Mouse (Mus musculus): ENCODE results near the gene Rsbn1. TPM values are rescaled to one million over a fixed set of nuclear protein-coding genes. Genes with fewer than 3 reads are reported as not detected.
A peak's percentile ranks its signal among the peaks of the same experiment; 100 is the strongest.

Gene Rsbn1
- polyA plus RNA-seq (2017; shearing (Covaris generic)), result 10 to 100 TPM; 10.5 to 11.8 (median 11.2) TPM

DNA sequence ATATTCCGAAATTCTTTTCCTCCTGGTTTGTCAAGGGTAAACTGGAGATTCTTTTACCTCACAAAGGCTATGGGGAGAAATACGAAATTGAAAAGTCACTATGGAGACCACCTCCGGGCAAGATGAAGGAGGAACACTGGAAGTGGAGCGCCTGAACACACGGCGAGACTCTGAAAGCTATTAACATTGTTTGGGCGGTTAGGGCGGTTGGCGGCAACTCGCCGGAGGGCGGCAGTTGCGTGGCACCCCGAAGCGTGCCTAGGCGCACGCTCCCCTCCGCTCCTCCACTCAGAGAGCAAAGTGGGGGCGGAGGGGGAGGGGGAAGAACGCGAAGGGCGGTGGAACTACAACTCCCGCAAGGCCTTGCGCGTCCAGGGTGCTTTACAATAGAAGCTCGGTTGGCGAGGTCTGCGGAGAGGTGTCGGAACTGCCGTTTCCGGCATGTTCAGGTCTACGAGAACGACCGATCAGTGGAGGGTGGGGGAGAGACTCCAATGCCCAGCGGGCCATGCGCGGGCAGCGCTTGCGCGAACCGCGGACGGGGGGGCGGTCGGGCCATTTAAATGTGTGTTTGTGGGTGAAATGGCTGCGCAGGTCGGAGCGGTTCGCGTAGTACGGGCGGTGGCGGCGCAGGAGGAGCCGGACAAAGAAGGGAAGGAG, at the start of gene Rsbn1:
Gene Rsbn1, plus strand, starts transcription at position 111 of the 660 bp plus-strand sequence.
- ATAC-seq, result peak; percentile 94

DNA sequence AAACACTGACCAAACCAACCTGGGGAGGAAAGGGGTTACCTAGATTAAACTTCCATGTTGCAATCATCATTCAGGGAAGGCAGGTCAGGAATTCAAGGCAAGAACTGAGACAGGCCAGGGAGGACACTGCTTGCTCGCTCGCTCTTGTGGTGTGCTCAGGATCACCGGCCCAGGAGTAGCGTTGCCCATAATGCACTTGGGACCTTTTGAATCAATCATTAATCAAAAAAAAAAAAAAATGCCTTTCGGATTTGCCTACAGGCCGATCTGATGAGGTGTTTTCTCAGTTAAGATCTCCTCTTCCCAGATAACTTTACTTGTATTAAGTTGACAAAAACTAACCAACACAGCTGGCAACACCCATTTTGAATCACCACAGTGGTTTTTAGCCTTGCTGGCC, 49.7 kb upstream of the Rsbn1 start:
- ATAC-seq, result no peak

DNA sequence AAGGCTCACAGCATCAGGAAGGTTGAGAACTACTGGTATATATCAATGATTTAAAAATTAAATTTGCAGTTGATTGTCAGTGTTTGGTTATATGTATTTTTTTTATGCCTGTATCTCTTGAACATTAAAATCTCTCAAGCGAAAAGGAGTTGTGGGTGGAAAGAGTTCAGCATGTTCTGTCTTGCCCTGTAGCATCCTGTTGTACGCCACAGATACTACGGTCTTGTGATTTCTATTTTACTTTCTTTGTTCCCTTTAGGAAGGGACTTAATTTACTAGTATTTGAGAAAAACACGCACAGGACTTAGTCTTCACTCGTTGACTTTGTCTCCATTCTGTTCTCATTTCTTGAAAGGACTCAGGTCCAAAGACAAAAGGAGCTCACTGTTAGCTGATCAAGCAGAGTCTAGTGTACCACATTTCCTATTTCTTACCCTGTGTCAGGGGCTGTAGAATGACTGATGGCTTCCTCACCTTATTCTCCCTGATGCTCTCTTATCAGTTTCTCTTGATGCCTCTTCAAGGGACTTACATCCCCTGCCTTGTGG, 46.4 kb upstream of the Rsbn1 start:
- ATAC-seq, result peak; percentile 47

DNA sequence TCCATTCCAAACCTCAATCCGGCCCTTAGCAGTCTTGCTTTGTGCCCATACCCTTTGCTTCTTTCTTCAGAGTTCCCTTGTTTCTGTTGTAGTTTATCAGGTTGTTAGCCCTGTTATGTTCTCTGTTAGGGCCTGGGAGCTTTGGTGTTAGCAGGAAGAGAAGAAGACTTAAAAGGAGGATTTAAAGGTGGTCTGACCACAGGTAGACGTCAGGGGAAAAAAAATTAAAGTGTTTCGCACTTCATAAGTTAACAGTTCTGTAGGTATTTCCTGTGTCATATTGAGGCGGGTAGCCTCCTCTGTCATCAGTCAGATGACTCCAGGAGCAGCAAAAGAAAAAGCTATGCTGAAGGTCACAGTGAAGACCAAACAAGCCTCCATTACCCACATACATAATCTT, 45.9 kb upstream of the Rsbn1 start:
- ATAC-seq, result peak; percentile 77

DNA sequence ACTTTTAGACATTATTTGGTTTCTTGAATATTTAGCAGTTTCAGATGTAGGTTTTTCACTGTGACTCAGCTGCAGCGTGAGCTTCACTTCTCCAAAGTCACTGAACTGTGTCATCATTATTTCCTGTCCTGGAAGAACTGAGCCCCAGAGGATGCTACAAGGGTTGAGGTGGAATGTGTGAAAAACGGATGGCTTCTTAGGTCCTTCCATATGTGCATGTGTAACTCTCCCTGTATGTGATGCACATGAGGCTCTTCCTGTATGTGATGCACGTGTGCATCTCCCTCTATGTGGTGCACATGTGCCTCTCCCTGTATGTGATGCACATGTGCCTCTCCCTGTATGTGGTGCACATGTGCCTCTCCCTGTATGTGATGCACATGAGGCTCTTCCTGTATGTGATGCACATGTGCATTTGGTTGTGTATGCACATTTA, 41.2 kb upstream of the Rsbn1 start:
- peak; percentile 48 for ATAC-seq

DNA sequence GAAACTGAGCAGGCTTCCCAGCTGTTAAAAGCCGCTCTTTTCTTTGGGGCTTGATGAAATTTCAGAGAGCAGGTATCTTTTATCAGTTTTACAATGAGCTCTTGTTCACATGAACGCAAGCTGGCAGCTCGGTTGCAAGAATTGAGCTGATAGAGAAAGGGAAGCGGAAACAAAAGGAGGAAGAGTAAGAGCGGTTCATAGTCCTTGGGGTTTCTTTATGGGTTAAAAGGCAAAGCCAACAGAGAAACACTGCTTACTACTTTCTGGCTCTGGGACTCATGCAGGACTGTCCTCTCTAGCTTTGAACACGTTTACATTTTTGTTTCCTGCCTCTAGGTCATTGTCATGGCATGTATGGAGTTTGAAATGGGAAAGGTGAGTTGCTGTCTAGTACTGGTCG, 39.6 kb upstream of the Rsbn1 start:
- ATAC-seq, result no peak

DNA sequence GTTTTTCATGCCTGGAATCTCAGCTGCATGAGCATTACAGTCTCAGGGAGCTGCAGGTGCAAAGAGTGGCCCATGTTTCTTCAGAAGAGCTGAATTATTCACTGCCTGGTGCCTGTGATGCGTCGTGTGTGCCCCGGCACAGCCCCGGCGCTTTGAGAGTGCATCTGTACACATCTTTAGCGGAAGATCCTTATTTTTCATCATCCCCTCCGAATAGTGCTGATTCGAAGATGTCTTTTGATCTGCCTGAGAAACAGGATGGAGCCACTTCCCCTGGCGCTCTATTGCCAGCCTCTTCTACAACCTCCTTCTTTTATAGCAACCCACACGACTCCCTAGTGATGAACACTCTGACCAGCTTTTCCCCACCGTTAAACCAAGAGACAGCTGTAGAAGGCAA, 28.0 kb upstream of the Rsbn1 start:
- ATAC-seq, result peak; percentile 69

DNA sequence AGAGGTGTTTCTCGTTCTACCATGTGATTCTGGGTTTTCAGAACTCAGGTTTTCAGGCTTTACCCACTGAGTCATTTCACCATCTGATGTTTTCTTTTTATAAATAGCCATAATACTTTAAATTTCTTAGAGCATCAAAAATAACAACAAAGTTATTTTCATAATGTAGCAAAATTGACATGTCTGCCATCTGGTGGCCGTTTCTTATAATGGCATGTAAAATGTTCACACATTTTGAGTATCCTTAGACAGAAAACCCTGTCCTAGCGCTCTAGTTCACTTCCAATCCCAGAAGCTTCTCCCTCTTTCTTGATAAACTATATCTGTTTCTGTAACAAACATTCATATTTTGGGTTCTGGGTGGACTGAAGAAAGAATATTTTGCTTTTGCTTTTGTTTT, 26.3 kb upstream of the Rsbn1 start:
- peak; percentile 51 for ATAC-seq

DNA sequence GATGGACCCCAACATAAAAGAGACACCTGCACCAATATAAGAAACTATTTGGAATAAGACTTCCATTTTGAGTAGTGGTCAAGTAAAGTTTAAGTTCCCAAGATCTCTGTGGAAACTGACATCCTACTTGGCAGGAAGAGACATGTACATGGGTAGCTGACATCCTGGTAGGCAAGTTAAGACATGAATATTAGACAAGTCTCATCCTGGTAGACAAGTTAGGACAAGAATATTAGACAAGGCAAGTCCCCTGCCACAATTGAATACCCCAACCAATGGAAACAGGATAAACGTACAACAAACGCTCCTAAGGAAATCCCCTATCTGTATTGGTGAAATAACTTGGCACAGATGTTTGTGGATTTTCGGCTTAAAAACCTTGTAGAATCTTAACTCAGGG, 20.5 kb upstream of the Rsbn1 start:
- ATAC-seq, result no peak

DNA sequence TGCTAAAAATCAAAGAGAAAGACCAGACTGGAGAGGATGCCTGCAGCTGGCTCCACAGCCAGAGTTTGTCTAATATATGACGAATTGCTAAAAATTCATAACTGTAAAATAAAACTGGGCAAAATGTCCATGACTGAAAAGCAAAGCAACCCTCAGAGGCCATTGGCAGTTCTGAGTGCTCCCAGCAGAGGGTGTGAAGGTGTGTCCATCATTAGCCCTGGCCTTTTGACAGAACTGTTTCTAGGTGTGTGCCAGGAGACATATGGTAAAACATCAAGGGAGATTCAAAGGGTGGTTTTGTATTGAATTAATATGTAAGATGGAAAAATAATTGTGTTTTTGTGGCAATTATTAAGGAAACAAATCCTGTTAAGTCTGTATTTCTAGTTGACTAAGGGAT, 9.2 kb upstream of the Rsbn1 start:
- peak; percentile 27 for ATAC-seq

DNA sequence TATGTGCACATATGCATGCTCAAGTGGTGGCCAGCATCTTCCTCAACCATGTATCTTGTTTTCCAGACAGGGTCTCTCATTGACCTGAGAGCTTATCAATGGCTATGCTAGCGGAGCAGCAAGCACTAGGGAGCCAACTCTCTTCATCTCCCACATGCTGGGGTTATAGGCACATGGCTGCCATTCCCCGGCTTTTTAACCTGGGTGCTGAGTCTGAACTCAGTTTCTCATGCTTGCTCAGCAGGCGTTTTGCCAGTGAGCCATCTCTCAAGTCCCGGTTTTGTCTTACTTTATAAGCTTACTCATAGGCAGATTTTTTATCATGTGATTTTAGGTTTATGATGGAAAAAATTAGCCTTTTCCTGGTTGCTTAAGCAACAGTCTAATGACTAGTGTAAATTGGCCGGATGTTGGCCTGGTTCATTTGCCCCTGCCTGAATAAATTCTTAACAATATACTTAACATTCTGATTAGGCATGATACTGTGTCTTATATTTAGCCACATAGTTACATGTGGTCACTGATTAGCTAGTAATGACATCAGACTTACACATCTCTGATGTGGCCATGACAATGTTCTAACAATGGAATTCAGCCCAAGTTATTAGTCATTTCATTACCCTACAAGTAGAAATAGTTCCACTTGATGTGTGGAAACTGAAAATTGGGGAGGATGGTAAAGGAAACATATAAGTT, 6.4 kb upstream of the Rsbn1 start:
- peak; percentile 84 for ATAC-seq

DNA sequence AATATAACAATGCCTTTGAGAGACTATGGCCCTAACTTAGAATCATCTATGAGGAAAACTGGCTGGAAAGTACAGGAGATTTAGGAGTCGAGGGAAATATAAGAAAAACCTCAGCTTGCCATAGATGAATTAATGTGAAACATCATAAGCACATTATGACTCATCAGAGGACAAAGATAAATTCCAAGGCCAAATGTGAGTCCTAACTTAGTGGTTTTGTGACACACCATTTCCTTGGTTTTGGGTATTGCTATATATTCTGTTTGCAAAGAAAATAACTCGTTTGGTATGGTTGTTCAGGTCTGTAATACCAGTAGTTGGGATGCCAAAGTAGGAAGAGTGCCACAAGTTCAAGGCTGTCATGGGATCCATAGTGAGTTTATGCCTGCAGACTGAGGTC, 5.1 kb upstream of the Rsbn1 start:
- ATAC-seq, result no peak

DNA sequence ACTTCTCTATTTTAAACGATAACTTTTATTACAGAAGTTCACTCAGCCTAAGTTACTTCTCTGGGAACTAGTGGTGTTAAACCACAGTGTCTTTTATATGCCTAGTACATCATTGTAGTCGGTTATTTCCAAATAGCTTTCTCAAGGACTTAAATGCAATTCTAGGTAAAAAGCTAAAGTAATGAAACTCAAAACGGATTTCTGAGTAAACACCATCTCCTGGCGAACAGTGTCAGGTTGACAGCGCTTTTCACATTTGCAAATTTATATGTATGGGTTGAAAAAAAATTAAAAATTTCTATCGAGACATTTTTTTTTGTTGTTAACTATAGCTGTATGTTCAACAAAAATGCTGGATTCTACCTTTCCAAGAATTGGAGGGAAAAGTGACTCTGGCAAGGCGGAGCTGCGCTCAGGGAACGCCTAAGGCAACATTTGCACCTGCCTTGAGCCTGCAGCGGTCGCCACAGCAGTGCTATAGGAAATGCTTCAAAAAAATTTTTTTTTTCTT, 414 bp upstream of the Rsbn1 start:
- ATAC-seq, result no peak

DNA sequence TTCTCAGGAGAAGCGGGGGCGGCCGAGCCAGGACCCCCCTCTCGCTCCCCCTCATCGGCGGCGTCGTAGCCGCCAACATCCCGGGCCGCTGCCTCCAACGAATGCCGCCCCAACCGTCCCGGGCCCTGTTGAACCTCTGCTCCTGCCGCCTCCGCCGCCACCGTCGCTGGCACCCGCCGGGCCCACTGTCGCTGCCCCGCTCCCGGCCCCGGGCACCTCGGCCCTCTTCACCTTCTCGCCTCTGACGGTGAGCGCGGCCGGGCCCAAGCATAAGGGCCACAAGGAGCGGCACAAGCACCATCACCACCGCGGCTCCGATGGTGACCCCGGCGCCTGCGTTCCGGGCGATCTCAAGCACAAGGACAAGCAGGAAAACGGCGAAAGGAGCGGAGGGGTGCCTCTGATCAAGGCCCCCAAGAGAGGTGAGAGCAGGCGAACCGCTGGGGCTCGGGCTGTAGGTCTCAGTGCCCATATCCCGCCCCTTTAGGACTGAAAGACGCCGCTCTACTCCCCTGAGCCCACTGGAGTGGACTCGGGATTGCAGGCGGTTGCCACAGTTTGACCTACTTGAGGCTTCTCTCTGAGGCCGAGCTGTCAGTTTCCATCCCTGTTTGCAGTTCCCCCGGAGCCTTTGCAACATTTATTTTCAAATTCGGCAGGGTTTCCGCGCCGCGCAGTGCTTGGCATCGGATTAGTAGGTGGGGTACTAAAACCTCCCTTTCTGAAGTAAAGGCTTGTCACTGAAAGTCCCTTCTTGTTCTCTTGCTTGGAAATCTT, 1.0 kb downstream of the Rsbn1 start:
- peak; percentile 20 for ATAC-seq

DNA sequence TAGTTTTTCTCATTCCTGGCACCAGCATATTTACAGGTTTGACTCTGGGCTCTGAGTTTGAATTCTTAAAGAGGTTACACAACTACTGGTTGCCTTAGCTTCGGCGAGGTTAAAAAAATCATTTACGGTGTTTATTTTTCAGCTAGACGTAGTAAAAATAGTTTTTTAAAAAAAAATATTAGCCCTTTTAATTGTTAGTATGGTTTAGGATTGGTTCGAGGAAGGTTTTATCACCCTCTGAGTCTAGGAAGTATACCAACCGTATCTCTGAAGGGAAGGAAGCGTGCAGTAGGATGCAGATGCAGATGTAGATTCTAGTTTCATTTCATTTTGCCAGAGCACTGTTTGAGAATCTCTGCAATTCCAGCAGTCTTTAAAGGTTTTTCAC, 1.6 kb downstream of the Rsbn1 start:
- ATAC-seq, result no peak

DNA sequence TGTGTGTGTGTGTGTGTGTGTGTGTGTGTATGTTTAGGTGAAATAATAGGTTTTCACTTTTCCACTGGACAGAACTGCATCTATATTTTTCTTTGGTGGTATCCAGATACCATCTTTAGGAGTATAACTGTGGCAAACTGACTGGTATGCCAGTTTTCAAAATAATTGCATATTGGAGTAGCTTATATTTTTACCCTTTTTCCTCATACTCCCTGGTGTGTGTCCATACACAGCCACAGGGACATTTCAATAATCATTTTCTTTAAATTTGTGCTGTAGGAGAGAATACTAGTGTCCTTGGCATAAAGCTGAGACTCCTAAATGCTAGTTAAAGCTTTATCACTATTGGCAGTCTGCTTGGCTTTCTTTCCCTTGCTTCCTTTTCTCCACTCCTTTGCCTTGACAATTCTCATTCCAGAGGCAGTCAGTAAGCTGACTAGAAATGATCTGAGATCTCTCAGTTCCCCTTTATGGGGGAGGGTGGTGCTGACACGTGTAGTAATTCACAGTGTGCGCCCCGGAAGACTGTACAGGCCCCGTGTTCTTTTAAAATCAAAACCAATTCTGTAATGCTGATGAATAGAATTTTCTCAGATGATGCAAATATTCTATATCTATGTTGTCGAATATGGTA, 2.4 kb downstream of the Rsbn1 start:
- no peak for ATAC-seq

DNA sequence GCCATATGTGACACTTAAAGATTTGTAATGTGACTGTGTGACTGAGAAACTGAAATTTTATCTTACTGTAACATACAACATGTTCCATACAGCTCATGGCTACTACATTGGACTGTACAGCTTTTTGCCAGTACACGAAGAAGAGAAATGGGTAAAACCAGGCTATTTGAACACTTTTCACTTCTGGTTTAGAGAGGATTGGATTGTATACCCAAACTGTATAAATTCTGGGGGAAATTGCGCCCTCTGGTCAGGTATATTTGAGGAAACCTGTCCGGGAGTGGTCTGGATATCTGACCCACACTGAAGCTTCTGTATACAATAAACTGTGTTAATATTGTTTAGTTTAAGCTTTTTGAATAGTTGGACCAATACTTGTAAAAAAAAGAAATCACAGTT, 2.9 kb downstream of the Rsbn1 start:
- ATAC-seq, result no peak

DNA sequence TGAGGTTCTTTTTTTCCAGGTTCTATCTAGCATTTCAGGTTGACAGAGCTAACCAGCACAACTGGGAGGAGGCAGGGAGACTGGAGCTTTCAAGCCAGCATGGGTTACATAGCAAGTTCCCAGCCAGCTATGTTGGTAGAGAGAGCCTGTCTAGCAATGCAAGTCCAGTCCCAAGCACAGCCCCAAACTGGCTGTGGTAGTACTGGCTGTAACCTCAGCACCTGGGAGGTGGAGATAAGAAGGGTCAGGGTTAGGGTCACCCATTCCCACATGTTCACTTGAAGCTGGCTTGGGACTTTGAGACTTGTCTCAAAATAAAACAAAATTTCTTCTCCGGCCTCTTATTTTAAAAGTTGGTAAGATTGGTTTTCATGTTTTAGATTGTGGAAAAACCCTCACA, 6.2 kb downstream of the Rsbn1 start:
- ATAC-seq, result no peak

DNA sequence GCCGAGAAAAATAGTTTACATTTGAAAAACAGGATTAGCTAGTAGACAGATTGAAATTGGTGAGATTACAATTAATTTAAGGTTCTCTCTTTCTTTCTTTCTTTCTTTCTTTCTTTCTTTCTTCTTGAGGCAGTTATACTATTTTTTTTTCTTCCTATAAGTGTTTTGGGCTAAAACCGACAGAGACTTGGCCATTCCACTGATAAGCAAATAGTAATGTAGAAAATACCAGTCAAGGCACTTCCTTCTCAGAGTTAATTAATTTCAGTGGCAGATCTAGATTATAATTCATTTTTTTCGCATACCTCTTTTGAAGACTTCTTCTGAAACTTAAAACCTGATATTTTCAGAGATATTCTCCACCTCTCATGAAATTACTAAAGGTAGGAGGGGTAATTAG, 11.4 kb downstream of the Rsbn1 start:
- ATAC-seq, result no peak

DNA sequence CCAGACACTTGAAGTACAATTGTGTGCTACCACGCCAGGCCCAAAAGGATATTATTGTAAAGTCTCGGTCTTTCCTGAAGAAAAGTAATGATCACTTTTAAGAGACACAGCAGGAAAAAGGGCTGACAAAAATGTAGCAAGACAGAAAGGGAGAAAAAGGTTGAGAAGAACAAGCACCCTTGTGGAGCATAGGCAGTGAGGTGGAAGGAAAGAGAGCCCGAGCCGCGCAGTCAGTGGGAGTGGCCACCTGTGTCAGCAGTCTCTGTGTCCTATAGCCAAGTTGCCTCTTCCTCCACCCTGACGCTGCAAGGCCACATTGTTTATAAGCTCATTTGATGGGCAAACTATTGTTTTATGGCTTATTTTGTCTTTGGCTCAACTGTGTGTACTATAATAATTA, 13.6 kb downstream of the Rsbn1 start:
- ATAC-seq, result peak; percentile 88

DNA sequence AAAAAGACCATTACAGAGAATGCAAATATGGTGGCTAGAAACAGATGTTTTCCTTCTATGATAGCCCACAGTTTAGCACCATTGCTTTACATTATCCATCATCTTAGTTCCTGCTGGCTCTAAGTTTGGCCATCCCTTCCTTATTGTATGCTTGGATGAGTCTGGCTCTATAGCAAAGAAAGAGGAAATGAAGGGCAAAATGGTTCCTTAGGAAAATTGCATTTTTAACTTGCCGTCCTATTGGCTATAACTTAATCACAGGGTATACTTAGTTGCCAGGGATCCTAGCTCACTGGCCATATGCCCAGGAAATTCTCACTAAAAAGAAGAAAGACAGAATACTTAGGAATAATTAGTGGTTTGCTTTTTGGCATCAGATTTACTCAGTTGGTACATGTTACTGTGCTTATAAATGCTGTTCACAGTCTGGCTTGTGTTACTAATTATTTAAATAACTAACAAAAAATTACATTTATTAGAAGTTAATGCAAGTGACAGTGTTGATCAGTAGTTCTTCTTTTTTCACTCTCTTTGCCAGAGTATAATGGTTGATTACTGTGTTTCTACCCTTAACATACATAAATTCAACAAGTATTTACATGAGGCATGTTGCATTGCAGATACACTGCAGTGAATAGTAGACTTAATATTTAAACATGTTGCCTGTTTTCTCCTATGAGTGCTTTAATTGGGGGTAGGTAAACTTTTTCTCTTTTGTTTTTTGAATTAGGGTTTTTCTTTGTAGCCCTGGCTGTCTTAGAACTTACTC, 31.1 kb downstream of the Rsbn1 start:
- ATAC-seq, result no peak

DNA sequence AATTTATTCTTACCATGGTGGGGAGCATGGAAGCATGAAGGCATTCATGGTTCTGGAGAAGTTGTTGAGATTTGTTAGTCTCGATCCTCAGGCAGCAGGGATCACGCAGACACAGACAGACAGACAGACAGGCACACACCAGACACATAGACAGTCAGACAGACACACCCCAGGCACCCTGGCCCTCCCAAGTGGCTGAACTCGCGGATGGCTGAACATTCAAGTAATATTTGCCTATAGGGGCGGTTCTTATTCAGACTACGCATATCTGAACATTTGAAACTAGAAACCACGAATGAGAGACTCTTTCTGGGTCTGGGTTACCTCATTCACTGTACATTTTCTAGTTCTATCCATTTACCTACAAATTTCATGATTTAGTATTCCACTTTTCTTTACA, 34.7 kb downstream of the Rsbn1 start:
- no peak for ATAC-seq

All from inflammation-experienced regulatory T-cells, adult 6 months (primary cell).